Mouse (Mus musculus) hindbrain, embryonic 11.5 days (tissue): ENCODE data around the gene Usf2. TPM values are rescaled to one million over a fixed set of nuclear protein-coding genes. Genes with fewer than 3 reads are reported as not detected.

Experiments
- ATAC-seq: fragments of 200-750 bp; cut with Nextera tagmentation; 2 replicates; pipeline ENCODE4 v1.8.0; 2017; ENCODE audit warnings: mild to moderate bottlenecking, moderate TSS enrichment, moderate library complexity; ENCODE audit not compliant: low FRiP score
- DNase-seq: peaks from one replicate; pipeline ENCODE4 v3.0.0-alpha.2; 2015; ENCODE audit warnings: low spot score
- H3K27ac ChIP-seq: fragments of 300-500 bp; sonication (generic); 2 replicates; pipeline ENCODE4 v1.5.1; 2014; ENCODE audit warnings: mild to moderate bottlenecking, low read depth, low read length
- H3K27me3 ChIP-seq: fragments of 300-500 bp; sonication (generic); 2 replicates; pipeline ENCODE4 v1.6.1; 2014; ENCODE audit warnings: mild to moderate bottlenecking, low read length, moderate library complexity, mixed read lengths; ENCODE audit not compliant: control insufficient read depth, insufficient read depth
- H3K36me3 ChIP-seq: fragments of 300-500 bp; sonication (generic); 2 replicates; pipeline ENCODE4 v1.6.1; 2014; ENCODE audit warnings: mild to moderate bottlenecking, low read length, moderate library complexity, mixed read lengths; ENCODE audit not compliant: control insufficient read depth, insufficient read depth
- H3K4me1 ChIP-seq: fragments of 300-500 bp; sonication (generic); replicated peaks from 2 replicates; pipeline ENCODE4 v1.6.1; 2014; ENCODE audit warnings: low read length, mixed read lengths; ENCODE audit not compliant: control insufficient read depth, insufficient read depth
- H3K4me2 ChIP-seq: fragments of 300-500 bp; sonication (generic); replicated peaks from 2 replicates; pipeline ENCODE4 v1.6.1; 2014; ENCODE audit warnings: mild to moderate bottlenecking, low read depth, low read length
- H3K4me3 ChIP-seq: fragments of 300-500 bp; sonication (generic); 2 replicates; pipeline ENCODE4 v1.5.1; 2014; ENCODE audit warnings: low read depth, low read length
- H3K9ac ChIP-seq: fragments of 300-500 bp; sonication (generic); 2 replicates; pipeline ENCODE4 v1.6.1; 2014; ENCODE audit warnings: low read depth, low read length
- H3K9me3 ChIP-seq: fragments of 300-500 bp; sonication (generic); 2 replicates; pipeline ENCODE4 v1.6.1; 2016; ENCODE audit warnings: low read length; ENCODE audit not compliant: control insufficient read depth
- WGBS: fragments of 180-500 bp; shearing (Covaris S2); extraction: QIAGEN DNeasy Blood & Tissue Kit; methylation state at CpG from one replicate; pipeline ENCODE4 v1.1.7; 2014; 5-methylcytosine and 5-hydroxymethylcytosine counted together
- polyA plus RNA-seq: library from polyadenylated mRNA; unstranded; fragments of >200 nt; fragmentation: Nextera tagmentation; extraction: Ambion mirVana; gene quantifications from 2 replicates; pipeline ENCODE4 v1.2.1, GENCODE M21; 2014

Usf2 gene
- polyA plus RNA-seq = 23.5 and 25.4 TPM in 2 replicates

- Histone ChIP-seq H3K36me3 (peaks cover 14% of the 10 kb centered on the region), H3K4me1 (no peaks in the 10 kb centered on the region; the same call in 1 of the 2 replicates), H3K9ac (peak within 1 kb of the TSS; percentile 99), H3K27ac (peak within 1 kb of the TSS; percentile 98), H3K27me3 (no peaks in the 10 kb centered on the region), H3K4me2 (peak within 1 kb of the TSS; percentile 85), H3K9me3 (no peaks in the 10 kb centered on the region), H3K4me3 (peak within 1 kb of the TSS; percentile 98)
- WGBS = under 1% methylated on average over 41 of the region's 82 CpGs
- ATAC-seq (peak; percentile 57), DNase-seq (peak; percentile 80)
Observed at GRCm38 (mm10) chr7:30956756-30957366, at the start of gene Usf2. TSS of gene Usf2 (minus strand) at chr7:30956803.

GRCm38 (mm10) chr7:31002650-31003049 is 46.0 kb upstream of the Usf2 start:
- 79% methylated on average over 8 of the region's 8 CpGs for WGBS
- Histone ChIP-seq H3K4me3 (no peak overlapping the region), H3K27me3 (no peaks in the 10 kb centered on the region), H3K4me1 (no peaks in the 10 kb centered on the region), H3K9ac (no peak overlapping the region), H3K36me3 (no peaks in the 10 kb centered on the region), H3K27ac (no peak overlapping the region), H3K9me3 (no peaks in the 10 kb centered on the region), H3K4me2 (no peak overlapping the region)
- ATAC-seq = no peak
- no peak for DNase-seq

DNA sequence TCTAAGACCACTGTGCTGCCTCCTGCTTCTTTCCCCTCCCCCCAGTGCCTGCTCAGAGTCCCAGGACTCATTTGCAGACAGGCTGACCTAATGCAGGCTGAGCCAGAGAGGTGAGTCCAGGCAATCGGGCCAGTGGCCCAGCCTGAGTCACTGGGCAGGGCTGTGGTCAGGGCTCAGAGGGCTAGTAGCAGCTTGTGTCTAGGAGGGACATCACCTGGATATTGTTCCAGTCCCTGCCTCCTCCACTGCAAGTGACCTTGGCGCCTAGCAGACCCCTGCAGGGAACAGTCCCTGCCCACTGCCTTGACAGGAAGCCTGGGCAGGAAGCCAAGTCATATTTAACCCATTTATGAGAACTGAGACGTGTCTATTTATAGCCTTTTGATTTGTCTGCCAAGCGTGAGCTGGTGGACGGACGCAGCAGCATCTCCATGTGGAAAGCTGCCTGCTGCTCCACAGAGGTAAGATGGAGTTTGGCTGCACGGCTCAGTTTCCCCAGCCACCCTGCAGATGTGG is 44.0 kb upstream of the Usf2 start:
- no peaks in the 10 kb centered on the region for H3K4me1 ChIP-seq
- H3K27me3 ChIP-seq = no peaks in the 10 kb centered on the region
- H3K27ac ChIP-seq = no peak overlapping the region
- H3K4me3 ChIP-seq = no peak overlapping the region
- H3K9ac ChIP-seq = no peak overlapping the region
- H3K4me2 ChIP-seq = no peak overlapping the region
- ATAC-seq (no peak), DNase-seq (peak; percentile 3)
- 64% methylated on average over 7 of the region's 7 CpGs for WGBS
- H3K9me3 ChIP-seq = no peaks in the 10 kb centered on the region
- H3K36me3 ChIP-seq = no peaks in the 10 kb centered on the region

DNA sequence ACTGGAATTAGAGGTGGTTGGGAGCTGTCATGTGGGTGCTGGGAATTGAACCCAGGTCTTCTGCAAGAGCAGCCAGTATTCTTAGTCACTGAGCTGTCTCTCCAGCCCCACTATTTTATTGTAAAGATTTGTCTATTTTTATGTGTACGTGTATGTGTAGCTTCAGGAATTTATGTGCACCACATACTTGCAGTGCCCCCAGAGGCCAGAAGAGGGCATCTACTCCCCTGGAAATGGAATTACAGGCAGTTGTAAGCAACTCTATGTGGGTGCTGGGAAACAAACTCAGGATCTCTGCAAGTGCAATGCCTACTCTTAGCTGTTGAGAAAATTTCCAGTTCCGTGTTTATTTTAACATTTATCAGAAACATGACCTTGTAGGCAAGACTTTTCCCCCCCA is 39.9 kb upstream of the Usf2 start:
- DNase-seq = no peak
- Histone ChIP-seq H3K36me3 (no peaks in the 10 kb centered on the region), H3K4me2 (no peak overlapping the region), H3K9me3 (no peaks in the 10 kb centered on the region), H3K4me3 (no peak overlapping the region), H3K9ac (no peak overlapping the region), H3K27ac (no peak overlapping the region), H3K27me3 (no peaks in the 10 kb centered on the region), H3K4me1 (no peaks in the 10 kb centered on the region)
- WGBS = 96% methylated on average over 2 of the region's 2 CpGs
- no peak for ATAC-seq

- 88% methylated on average over 5 of the region's 5 CpGs for WGBS
- H3K27me3 ChIP-seq = no peaks in the 10 kb centered on the region
Observed at GRCm38 (mm10) chr7:30993986-30994385, 37.4 kb upstream of the Usf2 start.

DNA sequence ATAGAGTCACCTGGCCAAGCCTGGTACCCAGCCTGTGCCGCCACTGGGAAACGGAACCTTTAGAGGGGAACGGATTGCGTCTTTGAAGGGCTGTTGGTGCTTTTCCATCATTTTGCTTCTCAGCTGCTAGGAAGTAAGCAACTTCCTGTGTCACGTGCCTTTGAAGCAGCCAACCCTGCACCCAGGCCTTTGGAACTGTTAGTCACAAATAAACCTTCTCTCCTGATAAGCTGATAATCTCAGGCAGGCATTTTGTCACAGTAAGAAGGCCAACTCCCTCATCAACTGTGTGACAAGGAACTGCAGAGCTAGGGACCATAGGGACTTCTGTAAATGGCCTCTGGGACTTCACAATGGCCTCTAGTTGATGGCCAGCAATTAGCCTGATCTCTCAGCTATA is 35.5 kb upstream of the Usf2 start:
- Histone ChIP-seq H3K4me2 (no peak overlapping the region), H3K9me3 (no peaks in the 10 kb centered on the region), H3K27ac (no peak overlapping the region), H3K36me3 (no peaks in the 10 kb centered on the region), H3K9ac (no peak overlapping the region), H3K4me3 (no peak overlapping the region), H3K27me3 (no peaks in the 10 kb centered on the region), H3K4me1 (no peaks in the 10 kb centered on the region)
- ATAC-seq (no peak), DNase-seq (no peak)
- 81% methylated on average over 5 of the region's 5 CpGs for WGBS

More at GRCm38 (mm10) chr7:30993986-30994385, 37.4 kb upstream of the Usf2 start:
- Histone ChIP-seq H3K4me3 (no peak overlapping the region), H3K9me3 (no peaks in the 10 kb centered on the region), H3K9ac (no peak overlapping the region), H3K4me2 (no peak overlapping the region), H3K36me3 (no peaks in the 10 kb centered on the region), H3K4me1 (no peaks in the 10 kb centered on the region), H3K27ac (no peak overlapping the region)
- ATAC-seq (no peak), DNase-seq (no peak)

GRCm38 (mm10) chr7:30988519-30989162 is 32.0 kb upstream of the Usf2 start:
- Histone ChIP-seq H3K4me3 (no peak overlapping the region), H3K36me3 (no peaks in the 10 kb centered on the region), H3K4me2 (no peak overlapping the region), H3K9me3 (no peaks in the 10 kb centered on the region), H3K9ac (no peak overlapping the region), H3K27me3 (no peaks in the 10 kb centered on the region), H3K4me1 (no peaks in the 10 kb centered on the region), H3K27ac (no peak overlapping the region)
- ATAC-seq (no peak), DNase-seq (no peak)
- 76% methylated on average over 4 of the region's 4 CpGs for WGBS

DNA sequence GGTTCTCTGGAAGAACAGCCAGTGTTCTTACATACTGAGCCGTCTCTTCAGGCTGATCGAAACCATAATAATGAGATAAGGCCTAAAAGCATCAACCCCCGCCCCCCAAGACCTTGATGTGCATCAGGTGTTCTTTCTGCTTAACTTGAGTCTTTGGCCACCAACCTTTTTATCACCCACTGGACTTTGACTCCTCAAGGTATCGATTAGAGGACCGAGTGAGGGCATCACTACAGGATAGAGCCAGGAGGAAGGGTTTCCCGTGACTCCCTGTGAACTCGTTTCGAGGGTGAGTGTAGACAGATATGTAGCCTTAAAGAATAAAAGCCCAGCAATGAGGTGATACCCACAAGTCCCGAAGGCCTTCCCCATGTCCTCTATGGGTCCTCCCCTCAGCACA is 28.8 kb upstream of the Usf2 start:
- Histone ChIP-seq H3K36me3 (no peaks in the 10 kb centered on the region), H3K9ac (no peak overlapping the region), H3K9me3 (no peaks in the 10 kb centered on the region), H3K4me1 (no peaks in the 10 kb centered on the region), H3K4me3 (no peak overlapping the region), H3K27ac (no peak overlapping the region), H3K4me2 (no peak overlapping the region), H3K27me3 (no peaks in the 10 kb centered on the region)
- 86% methylated on average over 9 of the region's 9 CpGs for WGBS
- no peak for DNase-seq
- ATAC-seq = no peak

- no peak overlapping the region for H3K4me2 ChIP-seq
- DNase-seq (no peak), ATAC-seq (no peak)
- no peaks in the 10 kb centered on the region for H3K36me3 ChIP-seq
- no peaks in the 10 kb centered on the region for H3K27me3 ChIP-seq
- no peak overlapping the region for H3K27ac ChIP-seq
- no peak overlapping the region for H3K9ac ChIP-seq
- H3K4me3 ChIP-seq = no peak overlapping the region
- WGBS = 91% methylated on average over 4 of the region's 4 CpGs
- no peaks in the 10 kb centered on the region for H3K4me1 ChIP-seq
- H3K9me3 ChIP-seq = no peaks in the 10 kb centered on the region
Observed at GRCm38 (mm10) chr7:30981703-30982102, 25.1 kb upstream of the Usf2 start.
